Mouse (Mus musculus) midbrain, embryonic 11.5 days (tissue): ENCODE measurements around the gene Ndc1. TPM values are rescaled to one million over a fixed set of nuclear protein-coding genes. Genes with fewer than 3 reads are reported as not detected.

Experiments used
- ATAC-seq: fragments of 200-750 bp; cut with Nextera tagmentation; 2 replicates; pipeline ENCODE4 v1.8.0; 2017; ENCODE audit warnings: moderate TSS enrichment, moderate library complexity; ENCODE audit not compliant: low FRiP score
- DNase-seq: peaks from one replicate; pipeline ENCODE4 v3.0.0; 2015; ENCODE audit warnings: low spot score; ENCODE audit errors: missing footprints
- H3K27ac ChIP-seq: fragments of 300-500 bp; sonication (generic); 2 replicates; pipeline ENCODE4 v1.5.1; 2014; ENCODE audit warnings: low read depth, low read length
- H3K27me3 ChIP-seq: fragments of 300-500 bp; sonication (generic); 2 replicates; pipeline ENCODE4 v1.6.1; 2014; ENCODE audit warnings: mild to moderate bottlenecking, low read length, moderate library complexity, mixed read lengths; ENCODE audit not compliant: control insufficient read depth, insufficient read depth
- H3K36me3 ChIP-seq: fragments of 300-500 bp; sonication (generic); 2 replicates; pipeline ENCODE4 v1.6.1; 2014; ENCODE audit warnings: mild to moderate bottlenecking, low read length, moderate library complexity, mixed read lengths; ENCODE audit not compliant: control insufficient read depth, insufficient read depth
- H3K4me1 ChIP-seq: fragments of 300-500 bp; sonication (generic); 2 replicates; pipeline ENCODE4 v1.6.1; 2014; ENCODE audit warnings: low read length; ENCODE audit not compliant: control insufficient read depth, insufficient read depth
- H3K4me2 ChIP-seq: fragments of 300-500 bp; sonication (generic); 2 replicates; pipeline ENCODE4 v1.6.1; 2014; ENCODE audit warnings: mild to moderate bottlenecking, moderate library complexity
- H3K4me3 ChIP-seq: fragments of 300-500 bp; sonication (generic); 2 replicates; pipeline ENCODE4 v1.5.1; 2014; ENCODE audit warnings: low read depth, low read length
- H3K9ac ChIP-seq: fragments of 300-500 bp; sonication (generic); 2 replicates; pipeline ENCODE4 v1.6.1; 2014; ENCODE audit warnings: low read length
- H3K9me3 ChIP-seq: fragments of 300-500 bp; sonication (generic); 2 replicates; pipeline ENCODE4 v1.6.1; 2016; ENCODE audit warnings: low read length; ENCODE audit not compliant: control insufficient read depth
- WGBS: fragments of 180-500 bp; shearing (Covaris S2); extraction: QIAGEN DNeasy Blood & Tissue Kit; methylation state at CpG from one replicate; pipeline ENCODE4 v1.1.7; 2014; 5-methylcytosine and 5-hydroxymethylcytosine counted together
- microRNA-seq: library from miRNA; unstranded; fragments of <30 nt; microRNA quantifications from one replicate; pipeline ENCODE4, GENCODE M21; 2017
- polyA plus RNA-seq: library from polyadenylated mRNA; unstranded; fragments of >200 nt; fragmentation: Nextera tagmentation; extraction: Ambion mirVana; gene quantifications from 2 replicates; pipeline ENCODE4 v1.2.1, GENCODE M21; 2014

Ndc1 gene
- polyA plus RNA-seq, 1 experiment from 2014 or later = 52.9 TPM

DNA sequence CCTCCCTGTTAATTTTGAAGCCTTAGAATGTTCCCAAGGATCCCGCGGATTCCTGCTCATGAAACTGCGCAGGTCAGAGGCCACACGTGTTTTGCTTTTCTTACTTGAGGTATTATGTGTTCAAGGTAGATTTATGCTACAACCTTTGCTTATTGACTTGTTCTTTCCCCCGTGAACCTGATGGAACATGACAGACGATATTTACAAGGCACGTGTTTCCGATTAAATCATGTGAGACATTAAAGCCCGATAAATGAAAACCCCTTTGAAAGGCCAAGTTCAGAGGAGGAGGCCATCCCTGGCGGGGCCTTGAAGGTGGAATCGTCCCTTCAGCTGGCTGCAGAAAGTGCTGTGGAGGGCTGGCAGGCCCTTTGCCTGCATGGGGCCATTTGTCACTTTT is 92.9 kb downstream of the Ndc1 start:
- DNase-seq (no peak), ATAC-seq (no peak)
- Histone ChIP-seq H3K27me3 (no peaks in the 10 kb centered on the region), H3K9ac (no peak overlapping the region), H3K27ac (no peak overlapping the region), H3K9me3 (no peaks in the 10 kb centered on the region), H3K4me3 (no peak overlapping the region), H3K36me3 (no peaks in the 10 kb centered on the region), H3K4me2 (no peak overlapping the region), H3K4me1 (no peaks in the 10 kb centered on the region)
- WGBS = 86% methylated on average over 11 of the region's 11 CpGs

Small RNAs within 50 kb of the gene (microRNA-seq; reads per million reads assigned to microRNA genes)
- gene Gm24804 = not detected

Other genes with a start within 250 kb of the Ndc1 start
- 344 and 384 TPM in 2 replicates for gene Tmem59, start 189.4 kb upstream of the Ndc1 start, polyA plus RNA-seq
- gene Tceanc2, start 188.7 kb upstream of the Ndc1 start, polyA plus RNA-seq = 22.8 and 25.2 TPM in 2 replicates
- not detected in 2 replicates for gene Ldlrad1, start 158.6 kb upstream of the Ndc1 start, polyA plus RNA-seq
- gene Lrrc42, start 114.3 kb upstream of the Ndc1 start, polyA plus RNA-seq = 69.8 and 70.0 TPM in 2 replicates
- 27.2 and 30.2 TPM in 2 replicates for gene Hspb11, start 114.2 kb upstream of the Ndc1 start, polyA plus RNA-seq
- gene Dio1, start 60.6 kb upstream of the Ndc1 start, polyA plus RNA-seq = not detected in 2 replicates
- gene Yipf1, start 53.4 kb upstream of the Ndc1 start, polyA plus RNA-seq = 36.0 and 40.2 TPM in 2 replicates
- 0.55 and 0.97 TPM in 2 replicates for gene Glis1, start 66.8 kb downstream of the Ndc1 start, polyA plus RNA-seq